Mouse (Mus musculus) erythroblast, embryonic 14.5 days (primary cell): ENCODE data around the gene Cfhr2.
"Not testable (repeated sequence)": the region's sequence is repeated elsewhere in the genome, so short reads cannot be mapped to it uniquely, and the experiment has no call there.

Experiments used
- GATA1 ChIP-seq: IDR thresholded peaks from 2 replicates; pipeline ENCODE4 v1.6.1; 2012; ENCODE audit warnings: low read length, inconsistent platforms, mixed read lengths
- TAL1 ChIP-seq: IDR thresholded peaks from 3 replicates; pipeline ENCODE4 v1.6.1; 2012; ENCODE audit warnings: low read length, inconsistent platforms, mixed read lengths

GRCm38 (mm10) chr1:139769913-139770312, 88.6 kb downstream of the Cfhr2 start:
- not testable (repeated sequence) for TF ChIP-seq TAL1, GATA1
